Mouse (Mus musculus) hindbrain, embryonic 15.5 days (tissue): ENCODE measurements at regions not wholly inside any gene's neighbourhood (a gene's known extent, or its start where the extent isn't known, plus 50 kb on each side); places are given as distances from the start of the nearest gene placed in this dataset.
"Not testable (repeated sequence)": the region's sequence is repeated elsewhere in the genome, so short reads cannot be mapped to it uniquely, and the experiment has no call there.

ENCODE experiments used
- ATAC-seq: fragments of 200-750 bp; cut with Nextera tagmentation; 2 replicates; pipeline ENCODE4 v1.8.0; 2017; ENCODE audit warnings: low read depth, moderate number of reproducible peaks, moderate TSS enrichment; ENCODE audit not compliant: low FRiP score
- H3K27ac ChIP-seq: fragments of 300-500 bp; sonication (generic); replicated peaks from 2 replicates; pipeline ENCODE4 v1.5.1; 2015; ENCODE audit warnings: mild to moderate bottlenecking, inconsistent platforms
- H3K27me3 ChIP-seq: fragments of 300-500 bp; sonication (generic); 2 replicates; pipeline ENCODE4 v1.6.1; 2015; ENCODE audit warnings: control low read depth, inconsistent platforms
- H3K36me3 ChIP-seq: fragments of 300-500 bp; sonication (generic); 2 replicates; pipeline ENCODE4 v1.6.1; 2015; ENCODE audit warnings: control low read depth, inconsistent platforms
- H3K4me1 ChIP-seq: fragments of 300-500 bp; sonication (generic); replicated peaks from 2 replicates; pipeline ENCODE4 v1.6.1; 2015; ENCODE audit warnings: control low read depth, inconsistent platforms
- H3K4me2 ChIP-seq: fragments of 300-500 bp; sonication (generic); 2 replicates; pipeline ENCODE4 v1.6.1; 2015; ENCODE audit warnings: moderate library complexity, mild to moderate bottlenecking, inconsistent platforms
- H3K4me3 ChIP-seq: fragments of 300-500 bp; sonication (generic); 2 replicates; pipeline ENCODE4 v1.5.1; 2015; ENCODE audit warnings: mild to moderate bottlenecking, inconsistent platforms
- H3K9ac ChIP-seq: fragments of 300-500 bp; sonication (generic); 2 replicates; pipeline ENCODE4 v1.6.1; 2015; ENCODE audit warnings: inconsistent platforms
- H3K9me3 ChIP-seq: fragments of 300-500 bp; sonication (generic); 2 replicates; pipeline ENCODE4 v1.6.1; 2016; ENCODE audit warnings: control low read depth, inconsistent platforms
- WGBS: fragments of 180-500 bp; shearing (Covaris S2); methylation state at CpG from one replicate; pipeline ENCODE4 v1.1.7; 2015; 5-methylcytosine and 5-hydroxymethylcytosine counted together

DNA sequence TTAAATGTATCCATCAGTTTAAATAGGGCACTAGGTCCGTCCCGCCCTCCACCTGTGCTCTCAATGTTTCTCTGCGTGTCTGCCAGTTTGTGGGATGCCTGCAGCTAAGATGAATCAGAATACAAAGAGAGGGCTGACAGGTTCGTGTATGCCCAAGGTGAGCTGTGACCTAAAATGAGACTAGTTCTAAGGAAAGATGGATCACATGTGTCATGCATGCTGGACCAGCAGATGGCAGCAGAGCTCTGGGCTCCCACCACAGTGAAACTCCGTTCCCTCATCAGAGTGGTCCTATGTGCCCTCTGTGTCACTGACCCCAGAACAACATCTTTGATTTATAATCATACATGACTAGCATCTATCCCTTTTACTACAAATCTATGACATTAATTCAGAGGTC lies 180.3 kb downstream of the 1700010I14Rik start:
- WGBS, result 0% methylated on average over 5 of the region's 5 CpGs
- Histone ChIP-seq H3K4me2 (peak overlapping the region; percentile 95), H3K27ac (peak overlapping the region; percentile 94), H3K9ac (peak overlapping the region; percentile 72), H3K9me3 (no peaks in the 10 kb centered on the region), H3K4me3 (peak overlapping the region; percentile 49), H3K36me3 (no peaks in the 10 kb centered on the region), H3K4me1 (peaks cover 38% of the 10 kb centered on the region), H3K27me3 (no peaks in the 10 kb centered on the region)
- ATAC-seq, result peak; percentile 71

DNA sequence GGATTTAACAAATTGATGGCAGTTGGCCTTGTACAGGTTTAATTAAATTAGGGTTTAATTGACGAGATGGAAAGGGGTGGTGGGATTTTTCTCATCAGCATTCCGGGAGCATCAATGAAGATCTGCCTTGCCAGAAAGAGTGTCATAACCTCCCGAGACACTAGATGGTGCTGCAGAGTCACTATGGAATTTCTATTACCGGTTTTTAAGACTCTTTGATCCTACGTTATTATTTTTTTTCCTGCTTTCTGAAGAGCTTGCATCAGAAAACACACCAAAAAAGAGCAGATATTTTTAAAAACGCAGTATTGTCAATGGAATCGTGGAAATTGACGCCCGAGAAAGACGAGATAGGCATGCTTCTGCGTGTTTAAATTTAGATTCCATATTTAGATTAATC lies 181.2 kb downstream of the 1700010I14Rik start:
- H3K4me3 ChIP-seq, result no peak overlapping the region
- peaks cover 38% of the 10 kb centered on the region for H3K4me1 ChIP-seq
- H3K9me3 ChIP-seq, result no peaks in the 10 kb centered on the region
- H3K27ac ChIP-seq, result peak overlapping the region; percentile 94
- H3K9ac ChIP-seq, result 0 out of 2 replicates have a peak overlapping the region, but pooled peaks have one; percentile 24
- peak overlapping the region; percentile 95 for H3K4me2 ChIP-seq
- no peaks in the 10 kb centered on the region for H3K36me3 ChIP-seq
- ATAC-seq, result no peak
- H3K27me3 ChIP-seq, result no peaks in the 10 kb centered on the region
- WGBS, result 13% methylated on average over 11 of the region's 11 CpGs

DNA sequence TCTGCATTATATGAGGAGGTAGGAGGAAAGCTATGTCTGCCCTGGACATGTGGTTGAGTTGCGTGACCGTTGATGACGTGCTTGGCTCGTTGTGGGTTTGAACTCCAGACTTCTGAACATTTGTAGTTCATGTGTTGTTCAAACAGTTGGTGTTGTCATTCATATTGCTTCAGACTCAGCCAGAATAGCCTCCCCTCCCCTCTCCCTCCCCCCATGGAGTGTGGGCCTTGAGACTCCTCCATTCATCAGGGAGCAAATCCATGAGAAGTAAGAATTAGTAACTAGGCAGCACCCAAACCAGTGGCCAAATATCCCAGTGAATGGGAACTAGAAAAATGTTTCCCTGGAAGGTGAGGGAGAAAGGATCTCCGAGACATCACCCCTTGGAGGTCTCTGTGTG lies 209.0 kb downstream of the 1700010I14Rik start:
- no peak overlapping the region for H3K27ac ChIP-seq
- 84% methylated on average over 5 of the region's 5 CpGs for WGBS
- no peak for ATAC-seq
- no peaks in the 10 kb centered on the region for H3K9me3 ChIP-seq
- H3K9ac ChIP-seq, result no peak overlapping the region
- no peaks in the 10 kb centered on the region for H3K36me3 ChIP-seq
- H3K4me1 ChIP-seq, result no peaks in the 10 kb centered on the region
- no peaks in the 10 kb centered on the region for H3K27me3 ChIP-seq
- H3K4me2 ChIP-seq, result no peak overlapping the region
- H3K4me3 ChIP-seq, result no peak overlapping the region

DNA sequence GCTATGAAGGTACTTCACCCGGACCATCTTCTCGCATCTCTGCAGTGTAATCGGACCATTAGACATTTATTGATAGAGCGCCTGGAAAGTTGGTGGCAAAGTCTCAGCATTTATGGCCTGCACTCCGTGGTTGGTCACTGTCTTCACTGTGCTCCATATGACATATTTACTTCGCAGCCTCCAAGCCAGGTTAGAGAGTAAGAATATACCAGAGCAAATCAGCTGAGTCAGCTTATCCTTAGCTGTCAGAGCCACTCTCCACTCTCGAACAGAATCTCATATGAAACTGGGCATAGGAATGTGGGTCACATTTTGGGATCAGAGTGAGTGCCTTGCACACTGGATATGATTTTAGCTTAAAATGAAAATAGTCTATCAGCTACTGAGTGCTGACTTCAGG lies 212.3 kb downstream of the 1700010I14Rik start:
- Histone ChIP-seq H3K9ac (no peak overlapping the region), H3K4me1 (no peaks in the 10 kb centered on the region), H3K9me3 (no peaks in the 10 kb centered on the region), H3K36me3 (no peaks in the 10 kb centered on the region), H3K27ac (no peak overlapping the region), H3K27me3 (no peaks in the 10 kb centered on the region), H3K4me2 (no peak overlapping the region), H3K4me3 (no peak overlapping the region)
- WGBS, result 94% methylated on average over 7 of the region's 7 CpGs
- no peak for ATAC-seq

DNA sequence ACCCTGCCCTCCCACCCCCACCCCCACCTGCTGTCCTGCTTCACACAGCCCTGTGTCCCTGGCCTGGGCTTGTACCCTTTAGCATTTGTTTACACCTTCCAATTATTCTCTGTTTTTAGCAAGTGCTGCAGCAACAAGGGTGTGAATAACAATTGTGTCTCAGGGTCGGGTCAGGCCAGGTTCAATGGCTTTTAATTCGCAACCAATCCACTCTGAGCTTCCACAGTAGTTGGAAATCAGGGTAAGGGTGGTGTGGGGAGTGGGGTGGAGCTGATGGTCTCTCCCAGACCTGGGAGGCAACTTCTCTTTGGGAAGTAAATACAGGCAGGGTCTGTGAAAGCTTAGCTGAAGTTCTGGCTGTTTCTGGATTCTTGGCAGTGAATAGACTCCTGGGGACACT lies 214.4 kb downstream of the 1700010I14Rik start:
- Histone ChIP-seq H3K4me2 (no peak overlapping the region), H3K4me1 (no peaks in the 10 kb centered on the region), H3K27me3 (no peaks in the 10 kb centered on the region), H3K9me3 (no peaks in the 10 kb centered on the region), H3K9ac (no peak overlapping the region), H3K4me3 (no peak overlapping the region), H3K27ac (no peak overlapping the region), H3K36me3 (no peaks in the 10 kb centered on the region)
- ATAC-seq, result no peak
- 14% methylated on average over 2 of the region's 2 CpGs for WGBS

DNA sequence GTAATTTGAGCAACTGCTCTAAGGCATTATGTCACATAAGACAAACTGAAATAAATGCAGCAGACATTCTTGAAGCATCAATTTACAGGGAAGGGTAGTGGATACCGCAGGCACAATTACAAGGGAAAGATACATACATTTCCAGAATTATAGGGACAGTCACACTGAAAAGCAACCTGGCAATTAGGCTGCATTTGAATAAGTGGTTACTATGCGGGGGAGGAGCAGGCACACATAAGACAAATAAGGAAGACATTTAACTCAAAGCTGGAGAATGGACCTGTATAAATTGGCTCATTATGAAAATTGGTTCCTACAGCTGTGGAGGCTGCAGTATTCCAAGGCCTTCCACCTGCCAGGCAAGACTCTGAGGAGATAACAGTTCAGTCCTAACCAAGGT lies 211.2 kb upstream of the Gm17728 start:
- no peak for ATAC-seq
- no peak overlapping the region for H3K9ac ChIP-seq
- H3K9me3 ChIP-seq, result no peaks in the 10 kb centered on the region
- H3K4me3 ChIP-seq, result no peak overlapping the region
- H3K4me2 ChIP-seq, result no peak overlapping the region
- H3K27me3 ChIP-seq, result no peaks in the 10 kb centered on the region
- no peak overlapping the region for H3K27ac ChIP-seq
- WGBS, result 77% methylated on average over 2 of the region's 2 CpGs
- H3K4me1 ChIP-seq, result no peaks in the 10 kb centered on the region
- no peaks in the 10 kb centered on the region for H3K36me3 ChIP-seq

DNA sequence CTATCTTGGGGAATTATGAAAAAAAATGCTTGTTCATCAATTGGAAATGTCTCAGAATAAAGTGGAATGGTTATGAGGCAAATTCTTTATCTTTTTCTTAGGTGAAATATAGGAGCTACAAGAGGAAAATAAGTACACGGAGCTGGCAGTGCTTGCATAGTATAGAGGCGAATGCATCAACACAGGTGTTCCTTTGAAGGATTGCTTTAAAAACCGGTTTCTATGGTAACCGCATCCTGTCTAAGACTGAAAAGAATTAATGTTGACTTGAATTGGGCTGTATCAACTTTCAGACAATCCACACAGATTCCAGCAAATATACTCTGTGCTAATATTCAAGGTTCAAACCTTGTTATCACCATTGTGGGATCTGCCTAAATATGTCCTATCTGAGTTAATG lies 198.8 kb upstream of the Gm17728 start:
- 77% methylated on average over 4 of the region's 4 CpGs for WGBS
- Histone ChIP-seq H3K4me3 (no peak overlapping the region), H3K4me2 (no peak overlapping the region), H3K36me3 (no peaks in the 10 kb centered on the region), H3K27me3 (no peaks in the 10 kb centered on the region), H3K27ac (no peak overlapping the region), H3K9me3 (no peaks in the 10 kb centered on the region), H3K9ac (no peak overlapping the region), H3K4me1 (0 out of 2 replicates have a peak, but pooled peaks cover 2% of the 10 kb centered on the region)
- ATAC-seq, result no peak

DNA sequence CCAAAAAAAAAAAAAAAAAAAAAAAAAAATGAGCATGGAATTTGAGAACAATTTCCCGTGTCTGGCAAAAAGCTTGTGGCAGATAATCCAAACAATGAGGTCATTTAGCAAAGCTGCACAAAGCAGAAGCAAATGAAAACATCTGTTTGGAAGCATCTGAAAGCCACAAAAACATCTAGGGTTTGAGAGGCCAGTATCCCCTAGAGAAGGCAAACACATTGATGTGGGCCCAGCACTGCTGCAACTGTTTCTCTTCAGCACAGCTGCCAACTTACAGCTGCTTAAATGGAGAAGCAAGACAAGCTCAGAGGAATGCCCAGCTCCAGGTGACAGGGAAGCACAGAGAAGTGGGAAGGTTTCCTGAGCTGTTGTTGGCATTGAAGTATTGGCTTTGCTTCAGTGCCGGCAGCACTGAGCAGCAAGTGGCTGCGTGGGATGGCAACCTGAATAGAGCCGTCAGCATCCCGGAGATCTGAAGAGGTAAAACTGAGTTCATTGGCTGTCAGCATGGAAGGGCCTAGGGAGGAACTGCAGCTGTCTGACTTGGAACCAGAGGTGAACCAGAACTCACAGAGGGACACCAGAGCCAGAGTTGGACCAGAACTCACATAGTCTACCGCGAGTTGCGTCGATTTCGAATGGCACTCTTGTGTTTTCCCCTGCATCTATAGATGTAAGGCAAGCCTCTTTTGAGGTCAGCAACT lies 193.8 kb upstream of the Gm17728 start:
- Histone ChIP-seq H3K27me3 (no peaks in the 10 kb centered on the region), H3K9me3 (no peaks in the 10 kb centered on the region), H3K27ac (no peak overlapping the region), H3K36me3 (no peaks in the 10 kb centered on the region), H3K4me3 (no peak overlapping the region), H3K9ac (no peak overlapping the region), H3K4me2 (no peak overlapping the region), H3K4me1 (0 out of 2 replicates have a peak, but pooled peaks cover 4% of the 10 kb centered on the region)
- WGBS, result 59% methylated on average over 10 of the region's 10 CpGs
- no peak for ATAC-seq

DNA sequence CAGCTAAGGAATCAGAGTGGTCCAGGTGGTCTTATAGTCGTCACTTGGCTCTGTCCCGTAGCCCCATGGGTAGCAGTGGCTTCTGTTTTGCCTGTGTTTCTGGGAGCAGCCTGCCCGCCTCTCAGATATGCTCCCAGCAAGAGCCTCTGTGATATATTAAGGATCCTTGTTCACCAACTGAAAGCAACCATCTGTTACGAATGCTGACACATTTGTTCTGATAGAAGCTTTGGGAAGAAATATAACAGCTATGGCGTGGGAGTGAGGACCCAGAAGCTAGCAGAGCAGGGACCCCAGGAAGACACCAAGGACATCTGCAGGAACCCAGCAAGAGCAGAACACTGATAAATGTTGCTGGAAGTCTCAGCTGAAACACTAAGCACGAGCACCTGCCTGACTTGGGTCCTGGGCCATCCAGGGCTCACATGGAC lies 186.7 kb upstream of the Gm17728 start:
- Histone ChIP-seq H3K27ac (no peak overlapping the region), H3K4me1 (no peaks in the 10 kb centered on the region), H3K4me3 (no peak overlapping the region), H3K9me3 (no peaks in the 10 kb centered on the region), H3K27me3 (no peaks in the 10 kb centered on the region), H3K9ac (no peak overlapping the region), H3K36me3 (no peaks in the 10 kb centered on the region), H3K4me2 (no peak overlapping the region)
- ATAC-seq, result no peak
- 60% methylated on average over 6 of the region's 6 CpGs for WGBS

DNA sequence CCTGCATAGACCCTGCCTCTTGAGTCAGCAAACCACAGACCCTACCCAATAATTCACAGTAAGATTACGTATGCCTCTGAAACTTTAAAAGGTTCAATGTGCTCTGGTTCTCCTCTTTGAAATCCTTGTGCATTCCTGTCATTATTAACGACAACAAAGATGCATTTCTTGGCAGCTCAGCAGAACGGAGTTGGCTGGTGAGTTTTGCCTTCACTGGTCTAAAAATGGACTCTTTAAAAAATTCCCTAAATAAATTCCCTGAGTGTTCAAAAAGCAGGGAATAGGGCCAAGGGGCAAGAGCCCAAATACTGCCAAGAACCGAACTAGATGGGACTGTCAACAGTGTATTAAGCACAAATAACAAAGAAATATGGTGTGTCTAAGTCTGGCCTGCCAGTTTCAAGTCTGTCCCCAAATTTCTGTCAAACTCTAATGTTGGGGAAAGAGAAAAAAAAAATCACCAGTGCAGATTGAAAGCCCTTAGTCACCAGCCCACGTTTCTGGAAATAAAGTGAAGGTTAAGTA lies 163.2 kb upstream of the Gm17728 start:
- ATAC-seq, result no peak

DNA sequence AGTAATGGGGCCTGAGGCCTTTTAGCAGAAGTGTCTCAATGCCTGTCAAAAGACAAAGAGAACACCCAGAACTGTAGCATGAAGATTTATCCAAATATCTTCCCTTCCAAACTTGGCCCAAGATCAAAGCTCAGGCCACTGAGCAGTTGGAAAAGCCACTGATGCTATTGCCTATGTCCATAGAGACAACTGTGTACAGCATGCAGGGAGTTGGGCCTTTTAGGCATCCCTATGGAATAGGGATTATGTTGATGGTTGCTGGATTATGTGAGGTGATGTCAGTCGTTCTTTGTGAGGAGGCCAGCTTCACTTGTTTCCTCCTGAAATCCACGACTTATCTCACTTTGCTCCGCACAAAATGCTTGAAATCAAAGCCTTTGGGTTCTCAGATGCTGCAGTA lies 153.1 kb upstream of the Gm17728 start:
- Histone ChIP-seq H3K4me1 (no peaks in the 10 kb centered on the region), H3K4me2 (no peak overlapping the region), H3K9ac (no peak overlapping the region), H3K9me3 (no peaks in the 10 kb centered on the region), H3K27me3 (no peaks in the 10 kb centered on the region), H3K36me3 (no peaks in the 10 kb centered on the region), H3K27ac (no peak overlapping the region), H3K4me3 (no peak overlapping the region)
- 84% methylated on average over 3 of the region's 3 CpGs for WGBS
- no peak for ATAC-seq

More for the DNA sequence above, 163.2 kb upstream of the Gm17728 start:
- Histone ChIP-seq H3K9ac (no peak overlapping the region), H3K4me3 (no peak overlapping the region), H3K4me2 (no peak overlapping the region), H3K9me3 (no peaks in the 10 kb centered on the region), H3K27me3 (no peaks in the 10 kb centered on the region), H3K27ac (no peak overlapping the region), H3K36me3 (no peaks in the 10 kb centered on the region), H3K4me1 (no peaks in the 10 kb centered on the region)
- WGBS, result 51% methylated on average over 5 of the region's 5 CpGs

DNA sequence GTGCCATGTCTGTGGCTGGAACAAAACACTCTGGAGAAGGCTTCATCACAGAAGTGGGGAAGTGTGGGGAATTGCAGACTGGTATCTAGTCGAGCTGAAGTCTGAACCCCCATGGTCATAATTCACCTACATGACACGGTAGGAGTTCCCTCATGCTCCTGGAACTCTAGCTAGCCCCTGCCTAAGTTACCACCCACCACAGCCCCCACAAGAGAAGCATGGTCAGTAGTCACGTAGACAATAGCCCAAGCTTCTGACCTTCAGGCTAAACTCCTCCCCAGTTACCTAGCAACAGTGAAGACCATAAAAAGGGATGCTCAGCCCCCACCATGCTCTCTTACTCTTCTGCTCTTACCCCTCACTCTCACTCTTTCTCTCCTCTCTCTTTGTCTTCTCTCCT lies 143.8 kb upstream of the Gm17728 start:
- H3K9ac ChIP-seq, H3K4me1 ChIP-seq, H3K27me3 ChIP-seq, H3K27ac ChIP-seq, H3K36me3 ChIP-seq, H3K4me3 ChIP-seq, H3K9me3 ChIP-seq, ATAC-seq, H3K4me2 ChIP-seq: not testable (repeated sequence)
- 29% methylated on average over 3 of the region's 3 CpGs for WGBS

DNA sequence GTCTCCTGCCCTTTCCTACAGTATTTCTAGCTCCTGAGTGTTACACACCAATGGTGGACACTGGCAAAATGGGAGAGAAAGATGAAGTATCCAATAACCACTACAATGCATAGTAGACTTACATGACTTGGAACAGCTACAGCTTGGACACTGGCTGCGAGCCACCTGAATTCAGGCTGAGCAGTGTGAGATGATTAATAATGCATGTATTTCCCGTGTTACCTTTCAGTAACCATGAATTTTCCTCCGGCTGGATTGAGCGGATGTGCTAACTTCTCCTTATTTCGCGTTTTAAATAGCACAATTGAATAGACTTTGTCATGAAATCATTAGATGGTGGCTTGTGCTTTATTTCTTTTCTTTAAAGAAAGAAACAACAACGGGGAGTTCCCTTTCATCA lies 142.4 kb upstream of the Gm17728 start:
- Histone ChIP-seq H3K27ac (peak overlapping the region; percentile 56), H3K9me3 (no peaks in the 10 kb centered on the region), H3K4me1 (peaks cover 10% of the 10 kb centered on the region), H3K9ac (no peak overlapping the region), H3K36me3 (no peaks in the 10 kb centered on the region), H3K4me3 (no peak overlapping the region), H3K27me3 (no peaks in the 10 kb centered on the region), H3K4me2 (no peak overlapping the region)
- 47% methylated on average over 7 of the region's 7 CpGs for WGBS
- ATAC-seq, result no peak
